Mouse (Mus musculus): ENCODE results near the gene Pcsk7. TPM values are rescaled to one million over a fixed set of nuclear protein-coding genes. Genes with fewer than 3 reads are reported as not detected.
A peak's percentile ranks its signal among the peaks of the same experiment; 100 is the strongest.

Pcsk7 gene
- polyA plus RNA-seq, 1 experiment from 2014 or later = 9.6 TPM

DNA sequence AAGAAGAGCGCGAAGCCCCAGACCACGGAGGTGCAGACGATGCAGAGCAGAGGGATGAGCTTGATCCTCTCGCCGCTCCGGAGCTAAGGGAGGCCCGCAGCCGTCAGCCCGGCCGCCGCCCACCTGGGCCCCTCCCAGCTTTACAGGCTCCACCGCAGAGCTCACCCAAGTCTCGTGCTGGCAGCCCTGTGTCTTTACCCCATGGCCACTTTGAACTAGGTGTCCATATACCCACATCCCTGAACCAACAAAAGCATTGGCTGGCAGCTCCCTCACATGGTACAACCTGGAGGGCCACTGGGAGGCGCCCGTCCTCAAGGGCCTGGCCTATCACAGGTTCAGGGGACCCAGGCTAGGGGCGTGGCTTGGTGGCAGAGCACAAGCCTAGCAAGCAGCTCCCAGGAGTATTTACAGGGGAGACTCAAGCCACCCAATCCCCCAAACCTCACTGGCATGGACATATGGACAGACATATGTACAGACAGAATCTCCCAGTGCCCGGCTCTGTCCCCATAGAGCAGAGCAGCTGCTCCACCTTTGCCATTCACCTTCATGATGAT is 35.1 kb downstream of the Pcsk7 start:
- ATAC-seq (replicated peaks; ENCODE audit: insufficient number of reproducible peaks, low FRiP score, low TSS enrichment, low read depth) (no peak), DNase-seq (ENCODE audit: low spot score) (no peak)
- H3K4me2 ChIP-seq (ENCODE audit: low read depth, low read length) = no peak overlapping the region
- no peaks in the 10 kb centered on the region for H3K4me1 ChIP-seq (ENCODE audit: control insufficient read depth, insufficient read depth, low read length)
- no peak overlapping the region for H3K27ac ChIP-seq (replicated peaks; ENCODE audit: low read depth, low read length)
- no peak overlapping the region for H3K4me3 ChIP-seq (ENCODE audit: low read depth, low read length)
- H3K9me3 ChIP-seq (replicated peaks; ENCODE audit: control insufficient read depth, low read length) = no peaks in the 10 kb centered on the region
- WGBS = 60% methylated on average over 18 of the region's 18 CpGs
- no peak overlapping the region for H3K9ac ChIP-seq (replicated peaks; ENCODE audit: low read length)
- no peaks in the 10 kb centered on the region for H3K27me3 ChIP-seq (ENCODE audit: control insufficient read depth, insufficient read depth, low read length)
- H3K36me3 ChIP-seq (replicated peaks; ENCODE audit: control insufficient read depth, insufficient read depth, low read depth, low read length) = peaks cover 2% of the 10 kb centered on the region

GRCm38 (mm10) chr9:45942464-45942863 is 36.2 kb downstream of the Pcsk7 start:
- H3K4me2 ChIP-seq (ENCODE audit: low read depth, low read length) = no peak overlapping the region
- H3K27me3 ChIP-seq (ENCODE audit: control insufficient read depth, insufficient read depth, low read length) = no peaks in the 10 kb centered on the region
- no peak overlapping the region for H3K27ac ChIP-seq (replicated peaks; ENCODE audit: low read depth, low read length)
- H3K4me1 ChIP-seq (ENCODE audit: control insufficient read depth, insufficient read depth, low read length) = no peaks in the 10 kb centered on the region
- H3K4me3 ChIP-seq (ENCODE audit: low read depth, low read length) = no peak overlapping the region
- ATAC-seq (replicated peaks; ENCODE audit: insufficient number of reproducible peaks, low FRiP score, low TSS enrichment, low read depth) (no peak), DNase-seq (ENCODE audit: low spot score) (no peak)
- no peaks in the 10 kb centered on the region for H3K9me3 ChIP-seq (replicated peaks; ENCODE audit: control insufficient read depth, low read length)
- H3K9ac ChIP-seq (replicated peaks; ENCODE audit: low read length) = no peak overlapping the region
- peaks cover 2% of the 10 kb centered on the region for H3K36me3 ChIP-seq (replicated peaks; ENCODE audit: control insufficient read depth, insufficient read depth, low read depth, low read length)
- 92% methylated on average over 16 of the region's 16 CpGs for WGBS

GRCm38 (mm10) chr9:45942916-45943315 is 36.6 kb downstream of the Pcsk7 start:
- peaks cover 2% of the 10 kb centered on the region for H3K36me3 ChIP-seq (replicated peaks; ENCODE audit: control insufficient read depth, insufficient read depth, low read depth, low read length)
- DNase-seq (ENCODE audit: low spot score) (no peak), ATAC-seq (replicated peaks; ENCODE audit: insufficient number of reproducible peaks, low FRiP score, low TSS enrichment, low read depth) (no peak)
- H3K4me1 ChIP-seq (ENCODE audit: control insufficient read depth, insufficient read depth, low read length) = no peaks in the 10 kb centered on the region
- H3K9me3 ChIP-seq (replicated peaks; ENCODE audit: control insufficient read depth, low read length) = no peaks in the 10 kb centered on the region
- no peak overlapping the region for H3K4me2 ChIP-seq (ENCODE audit: low read depth, low read length)
- H3K4me3 ChIP-seq (ENCODE audit: low read depth, low read length) = no peak overlapping the region
- no peaks in the 10 kb centered on the region for H3K27me3 ChIP-seq (ENCODE audit: control insufficient read depth, insufficient read depth, low read length)
- no peak overlapping the region for H3K9ac ChIP-seq (replicated peaks; ENCODE audit: low read length)
- no peak overlapping the region for H3K27ac ChIP-seq (replicated peaks; ENCODE audit: low read depth, low read length)
- 88% methylated on average over 8 of the region's 8 CpGs for WGBS

- Histone ChIP-seq H3K36me3 (replicated peaks; ENCODE audit: control insufficient read depth, insufficient read depth, low read depth, low read length) (peaks cover 6% of the 10 kb centered on the region), H3K4me1 (ENCODE audit: control insufficient read depth, insufficient read depth, low read length) (no peaks in the 10 kb centered on the region), H3K9me3 (replicated peaks; ENCODE audit: control insufficient read depth, low read length) (no peaks in the 10 kb centered on the region), H3K9ac (replicated peaks; ENCODE audit: low read length) (no peak overlapping the region), H3K27ac (replicated peaks; ENCODE audit: low read depth, low read length) (no peak overlapping the region), H3K4me3 (ENCODE audit: low read depth, low read length) (no peak overlapping the region), H3K4me2 (ENCODE audit: low read depth, low read length) (no peak overlapping the region), H3K27me3 (ENCODE audit: control insufficient read depth, insufficient read depth, low read length) (no peaks in the 10 kb centered on the region)
- WGBS = 92% methylated on average over 8 of the region's 8 CpGs
- ATAC-seq (replicated peaks; ENCODE audit: insufficient number of reproducible peaks, low FRiP score, low TSS enrichment, low read depth) (peak; percentile 35; the same call in 1 of the 2 replicates), DNase-seq (ENCODE audit: low spot score) (no peak)
These were observed 37.6 kb downstream of the Pcsk7 start for GRCm38 (mm10) chr9:45943628-45944505.

GRCm38 (mm10) chr9:45944506-45945400 is 38.5 kb downstream of the Pcsk7 start:
- no peak overlapping the region for H3K9ac ChIP-seq (replicated peaks; ENCODE audit: low read length)
- WGBS = 84% methylated on average over 13 of the region's 13 CpGs
- DNase-seq (ENCODE audit: low spot score) (no peak), ATAC-seq (replicated peaks; ENCODE audit: insufficient number of reproducible peaks, low FRiP score, low TSS enrichment, low read depth) (no peak)
- peaks cover 6% of the 10 kb centered on the region for H3K36me3 ChIP-seq (replicated peaks; ENCODE audit: control insufficient read depth, insufficient read depth, low read depth, low read length)
- H3K27ac ChIP-seq (replicated peaks; ENCODE audit: low read depth, low read length) = no peak overlapping the region
- H3K27me3 ChIP-seq (ENCODE audit: control insufficient read depth, insufficient read depth, low read length) = no peaks in the 10 kb centered on the region
- no peaks in the 10 kb centered on the region for H3K4me1 ChIP-seq (ENCODE audit: control insufficient read depth, insufficient read depth, low read length)
- H3K4me2 ChIP-seq (ENCODE audit: low read depth, low read length) = no peak overlapping the region
- no peak overlapping the region for H3K4me3 ChIP-seq (ENCODE audit: low read depth, low read length)
- no peaks in the 10 kb centered on the region for H3K9me3 ChIP-seq (replicated peaks; ENCODE audit: control insufficient read depth, low read length)

DNA sequence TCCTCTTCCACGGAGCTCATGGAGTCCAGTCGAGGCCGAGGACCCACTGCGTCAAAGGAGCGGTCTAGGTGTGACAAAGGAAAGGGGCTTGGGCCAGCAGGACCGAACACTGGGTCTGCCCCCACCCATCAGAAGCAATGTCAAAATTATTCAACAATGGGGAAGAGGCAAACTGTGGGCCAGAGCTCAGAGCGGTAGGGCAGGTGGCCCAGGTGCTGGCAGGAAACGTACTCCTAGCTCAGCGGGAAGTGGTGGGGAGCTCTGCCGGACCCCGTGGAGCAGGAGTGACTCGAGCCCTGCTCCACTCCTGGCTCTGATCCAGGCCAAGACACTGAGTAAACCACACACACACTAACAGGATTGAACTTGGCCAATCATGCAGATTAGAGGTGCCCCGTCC is 39.4 kb downstream of the Pcsk7 start:
- H3K9me3 ChIP-seq (replicated peaks; ENCODE audit: control insufficient read depth, low read length) = no peaks in the 10 kb centered on the region
- no peak overlapping the region for H3K9ac ChIP-seq (replicated peaks; ENCODE audit: low read length)
- ATAC-seq (replicated peaks; ENCODE audit: insufficient number of reproducible peaks, low FRiP score, low TSS enrichment, low read depth) (no peak), DNase-seq (ENCODE audit: low spot score) (no peak)
- H3K4me1 ChIP-seq (ENCODE audit: control insufficient read depth, insufficient read depth, low read length) = no peaks in the 10 kb centered on the region
- H3K27ac ChIP-seq (replicated peaks; ENCODE audit: low read depth, low read length) = no peak overlapping the region
- no peak overlapping the region for H3K4me2 ChIP-seq (ENCODE audit: low read depth, low read length)
- WGBS = 89% methylated on average over 13 of the region's 13 CpGs
- H3K36me3 ChIP-seq (replicated peaks; ENCODE audit: control insufficient read depth, insufficient read depth, low read depth, low read length) = peaks cover 6% of the 10 kb centered on the region
- no peak overlapping the region for H3K4me3 ChIP-seq (ENCODE audit: low read depth, low read length)
- H3K27me3 ChIP-seq (ENCODE audit: control insufficient read depth, insufficient read depth, low read length) = no peaks in the 10 kb centered on the region

DNA sequence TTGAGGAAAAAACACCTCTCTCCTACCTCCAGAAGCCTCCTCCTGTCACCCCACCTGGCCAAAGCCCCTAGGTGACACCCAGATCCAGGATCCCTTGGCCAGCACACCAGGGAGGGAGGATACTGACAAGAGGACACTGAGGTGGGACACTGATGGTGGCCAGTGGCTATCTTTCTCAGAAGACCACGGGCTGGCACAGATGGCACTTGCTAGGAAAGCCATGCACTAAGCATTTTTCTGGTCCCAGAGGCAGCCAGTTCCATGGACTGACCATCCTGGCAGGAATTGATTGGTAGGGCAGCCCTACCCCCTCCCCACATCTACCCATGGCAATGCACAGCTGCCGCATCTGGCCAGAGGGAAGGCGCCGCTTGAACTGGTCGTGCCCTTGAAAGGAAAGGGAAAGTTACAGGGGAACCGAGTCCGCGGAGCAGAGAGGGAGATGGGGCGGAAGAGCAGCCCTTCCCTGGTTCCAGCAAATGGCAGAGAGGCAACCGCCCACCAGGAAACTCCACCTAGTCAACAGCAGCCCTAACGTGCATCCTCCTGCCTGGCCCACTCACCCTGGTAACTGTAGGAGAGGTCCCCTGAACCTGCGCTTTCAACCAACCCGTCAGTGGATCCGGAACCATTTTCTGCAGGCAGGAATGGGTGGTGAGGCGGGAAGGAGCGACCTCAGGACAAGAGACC is 40.0 kb downstream of the Pcsk7 start:
- Histone ChIP-seq H3K36me3 (replicated peaks; ENCODE audit: control insufficient read depth, insufficient read depth, low read depth, low read length) (peaks cover 6% of the 10 kb centered on the region), H3K27me3 (ENCODE audit: control insufficient read depth, insufficient read depth, low read length) (no peaks in the 10 kb centered on the region), H3K9ac (replicated peaks; ENCODE audit: low read length) (no peak overlapping the region), H3K4me2 (ENCODE audit: low read depth, low read length) (no peak overlapping the region), H3K4me1 (ENCODE audit: control insufficient read depth, insufficient read depth, low read length) (no peaks in the 10 kb centered on the region), H3K4me3 (ENCODE audit: low read depth, low read length) (no peak overlapping the region), H3K27ac (replicated peaks; ENCODE audit: low read depth, low read length) (no peak overlapping the region), H3K9me3 (replicated peaks; ENCODE audit: control insufficient read depth, low read length) (no peaks in the 10 kb centered on the region)
- DNase-seq (ENCODE audit: low spot score) = no peak
- ATAC-seq (replicated peaks; ENCODE audit: insufficient number of reproducible peaks, low FRiP score, low TSS enrichment, low read depth) = no peak
- WGBS = 87% methylated on average over 16 of the region's 16 CpGs
